Mouse (Mus musculus) kidney, embryonic 14.5 days (tissue): ENCODE measurements around the gene Dram1. TPM values are rescaled to one million over a fixed set of nuclear protein-coding genes. Genes with fewer than 3 reads are reported as not detected.
A peak's percentile ranks its signal among the peaks of the same experiment; 100 is the strongest.

Source experiments
- ATAC-seq: fragments of 200-750 bp; cut with Nextera tagmentation; 2 replicates; pipeline ENCODE4 v1.8.0; 2017; ENCODE audit warnings: moderate number of reproducible peaks, mild to moderate bottlenecking, moderate TSS enrichment, moderate library complexity; ENCODE audit not compliant: low FRiP score, low TSS enrichment
- H3K27ac ChIP-seq: fragments of 300-500 bp; sonication (generic); 2 replicates; pipeline ENCODE4 v1.5.1; 2014; ENCODE audit warnings: low read depth, mild to moderate bottlenecking, low read length, moderate library complexity, mixed read lengths
- H3K27me3 ChIP-seq: fragments of 300-500 bp; sonication (generic); 2 replicates; pipeline ENCODE4 v1.6.1; 2014; ENCODE audit warnings: mild to moderate bottlenecking, low read length; ENCODE audit not compliant: control insufficient read depth, insufficient read depth
- H3K36me3 ChIP-seq: fragments of 300-500 bp; sonication (generic); 2 replicates; pipeline ENCODE4 v1.6.1; 2014; ENCODE audit warnings: low read length, mixed read lengths; ENCODE audit not compliant: control insufficient read depth, insufficient read depth
- H3K4me1 ChIP-seq: fragments of 300-500 bp; sonication (generic); 2 replicates; pipeline ENCODE4 v1.6.1; 2014; ENCODE audit warnings: low read length, mixed read lengths; ENCODE audit not compliant: control insufficient read depth, insufficient read depth
- H3K4me2 ChIP-seq: fragments of 300-500 bp; sonication (generic); replicated peaks from 2 replicates; pipeline ENCODE4 v1.6.1; 2014; ENCODE audit warnings: low read depth, mild to moderate bottlenecking, low read length
- H3K4me3 ChIP-seq: fragments of 300-500 bp; sonication (generic); 2 replicates; pipeline ENCODE4 v1.5.1; 2014; ENCODE audit warnings: mild to moderate bottlenecking, low read length
- H3K9ac ChIP-seq: fragments of 300-500 bp; sonication (generic); 2 replicates; pipeline ENCODE4 v1.6.1; 2014; ENCODE audit warnings: low read depth, mild to moderate bottlenecking, low read length, moderate library complexity
- H3K9me3 ChIP-seq: fragments of 300-500 bp; sonication (generic); 2 replicates; pipeline ENCODE4 v1.6.1; 2016; ENCODE audit warnings: low read length; ENCODE audit not compliant: control insufficient read depth
- WGBS: fragments of 180-500 bp; shearing (Covaris S2); extraction: QIAGEN DNeasy Blood & Tissue Kit; methylation state at CpG from one replicate; pipeline ENCODE4 v1.1.7; 2014; 5-methylcytosine and 5-hydroxymethylcytosine counted together
- polyA plus RNA-seq: library from polyadenylated mRNA; unstranded; fragments of >200 nt; fragmentation: Nextera tagmentation; extraction: Ambion mirVana; gene quantifications from 2 replicates; pipeline ENCODE4 v1.2.1, GENCODE M21; 2014

Gene Dram1
- polyA plus RNA-seq, 1 experiment from 2014 or later: 0.99 TPM

GRCm38 (mm10) chr10:88390096-88390790 is 11.4 kb upstream of the Dram1 start:
- no peaks in the 10 kb centered on the region for H3K9me3 ChIP-seq
- H3K4me2 ChIP-seq: no peak overlapping the region
- H3K27me3 ChIP-seq: no peaks in the 10 kb centered on the region
- H3K9ac ChIP-seq: peak overlapping the region; percentile 31; the same call in 1 of the 2 replicates
- WGBS: 49% methylated on average over 10 of the region's 10 CpGs
- no peaks in the 10 kb centered on the region for H3K36me3 ChIP-seq
- no peak for ATAC-seq
- 0 out of 2 replicates have a peak, but pooled peaks cover 3% of the 10 kb centered on the region for H3K4me1 ChIP-seq
- H3K27ac ChIP-seq: no peak overlapping the region
- H3K4me3 ChIP-seq: no peak overlapping the region

- Histone ChIP-seq H3K4me2 (no peak overlapping the region), H3K9me3 (no peaks in the 10 kb centered on the region), H3K36me3 (no peaks in the 10 kb centered on the region), H3K27ac (no peak overlapping the region), H3K9ac (no peak overlapping the region), H3K27me3 (no peaks in the 10 kb centered on the region), H3K4me1 (0 out of 2 replicates have a peak, but pooled peaks cover 3% of the 10 kb centered on the region), H3K4me3 (no peak overlapping the region)
- 23% methylated on average over 4 of the region's 4 CpGs for WGBS
- ATAC-seq: no peak
Measured at GRCm38 (mm10) chr10:88389576-88389975, 10.7 kb upstream of the Dram1 start.

GRCm38 (mm10) chr10:88386251-88386650 is 7.4 kb upstream of the Dram1 start:
- 70% methylated on average over 6 of the region's 6 CpGs for WGBS
- Histone ChIP-seq H3K4me2 (no peak overlapping the region), H3K4me1 (peaks cover 5% of the 10 kb centered on the region; the same call in 1 of the 2 replicates), H3K9me3 (no peaks in the 10 kb centered on the region), H3K4me3 (no peak overlapping the region), H3K36me3 (no peaks in the 10 kb centered on the region), H3K27ac (no peak overlapping the region), H3K27me3 (no peaks in the 10 kb centered on the region), H3K9ac (no peak overlapping the region)
- peak; percentile 63; the same call in 1 of the 2 replicates for ATAC-seq

GRCm38 (mm10) chr10:88385758-88386157 is 6.9 kb upstream of the Dram1 start:
- Histone ChIP-seq H3K36me3 (no peaks in the 10 kb centered on the region), H3K9ac (no peak overlapping the region), H3K9me3 (no peaks in the 10 kb centered on the region), H3K4me2 (no peak overlapping the region), H3K27me3 (no peaks in the 10 kb centered on the region), H3K4me1 (peaks cover 8% of the 10 kb centered on the region; the same call in 1 of the 2 replicates), H3K4me3 (no peak overlapping the region), H3K27ac (no peak overlapping the region)
- ATAC-seq: no peak
- WGBS: 68% methylated on average over 6 of the region's 6 CpGs

- Histone ChIP-seq H3K4me2 (no peak overlapping the region), H3K36me3 (no peaks in the 10 kb centered on the region), H3K4me3 (no peak overlapping the region), H3K9me3 (no peaks in the 10 kb centered on the region), H3K4me1 (peaks cover 9% of the 10 kb centered on the region; the same call in 1 of the 2 replicates), H3K27me3 (no peaks in the 10 kb centered on the region), H3K27ac (no peak overlapping the region), H3K9ac (no peak overlapping the region)
- 86% methylated on average over 11 of the region's 11 CpGs for WGBS
- ATAC-seq: no peak
Measured at GRCm38 (mm10) chr10:88385290-88385689, 6.4 kb upstream of the Dram1 start.

- H3K9me3 ChIP-seq: no peaks in the 10 kb centered on the region
- no peak overlapping the region for H3K9ac ChIP-seq
- WGBS: 38% methylated on average over 5 of the region's 5 CpGs
- no peak overlapping the region for H3K27ac ChIP-seq
- no peak for ATAC-seq
- no peaks in the 10 kb centered on the region for H3K36me3 ChIP-seq
- no peaks in the 10 kb centered on the region for H3K27me3 ChIP-seq
- H3K4me2 ChIP-seq: no peak overlapping the region
- no peak overlapping the region for H3K4me3 ChIP-seq
- H3K4me1 ChIP-seq: peaks cover 12% of the 10 kb centered on the region; the same call in 1 of the 2 replicates
Measured at GRCm38 (mm10) chr10:88384081-88384480, 5.2 kb upstream of the Dram1 start.

GRCm38 (mm10) chr10:88383479-88383878 is 4.6 kb upstream of the Dram1 start:
- Histone ChIP-seq H3K4me1 (peaks cover 12% of the 10 kb centered on the region; the same call in 1 of the 2 replicates), H3K4me3 (no peak overlapping the region), H3K4me2 (no peak overlapping the region), H3K27me3 (no peaks in the 10 kb centered on the region), H3K9ac (no peak overlapping the region), H3K9me3 (no peaks in the 10 kb centered on the region), H3K36me3 (no peaks in the 10 kb centered on the region), H3K27ac (no peak overlapping the region)
- no peak for ATAC-seq
- WGBS: 64% methylated on average over 4 of the region's 4 CpGs

- no peaks in the 10 kb centered on the region for H3K27me3 ChIP-seq
- no peaks in the 10 kb centered on the region for H3K36me3 ChIP-seq
- no peak for ATAC-seq
- no peak overlapping the region for H3K4me3 ChIP-seq
- H3K4me2 ChIP-seq: no peak overlapping the region
- no peak overlapping the region for H3K27ac ChIP-seq
- no peak overlapping the region for H3K9ac ChIP-seq
- H3K9me3 ChIP-seq: no peaks in the 10 kb centered on the region
- peaks cover 12% of the 10 kb centered on the region; the same call in 1 of the 2 replicates for H3K4me1 ChIP-seq
- WGBS: 36% methylated on average over 6 of the region's 6 CpGs
Measured at GRCm38 (mm10) chr10:88382009-88382408, 3.1 kb upstream of the Dram1 start.

GRCm38 (mm10) chr10:88381286-88381685 is 2.4 kb upstream of the Dram1 start:
- Histone ChIP-seq H3K27me3 (no peaks in the 10 kb centered on the region), H3K4me2 (0 out of 2 replicates have a peak overlapping the region, but pooled peaks have one; percentile 0), H3K36me3 (no peaks in the 10 kb centered on the region), H3K9me3 (no peaks in the 10 kb centered on the region), H3K27ac (no peak overlapping the region), H3K4me3 (no peak overlapping the region), H3K9ac (no peak overlapping the region), H3K4me1 (peaks cover 12% of the 10 kb centered on the region; the same call in 1 of the 2 replicates)
- no peak for ATAC-seq
- 71% methylated on average over 4 of the region's 4 CpGs for WGBS
